Mouse (Mus musculus): ENCODE measurements around the gene Gtf2f1. TPM values are rescaled to one million over a fixed set of nuclear protein-coding genes. Genes with fewer than 3 reads are reported as not detected.

Gene Gtf2f1
- total and polyA plus RNA-seq, 2 experiments from 2014 or later, result 28.8 to 63.5 TPM

- no peak overlapping the region for H3K4me3 ChIP-seq (ENCODE audit: low read length)
- no peaks in the 10 kb centered on the region for H3K9me3 ChIP-seq (ENCODE audit: low read length)
- H3K27me3 ChIP-seq (ENCODE audit: insufficient read depth, low read length), result no peaks in the 10 kb centered on the region
- peaks cover 10% of the 10 kb centered on the region for H3K36me3 ChIP-seq (ENCODE audit: insufficient read depth, low read length)
- TF ChIP-seq CTCF (IDR thresholded peaks at IDR 0.05; ENCODE audit: low read depth), result peak; percentile 41
- DNase-seq (ENCODE audit: low spot score) (no peak), ATAC-seq (no peak)
- H3K27ac ChIP-seq, result no peak overlapping the region
- no peak overlapping the region for H3K9ac ChIP-seq (replicated peaks; ENCODE audit: low read length)
- H3K4me1 ChIP-seq (ENCODE audit: insufficient read depth, low read length), result peaks cover 6% of the 10 kb centered on the region
- H3K4me2 ChIP-seq (ENCODE audit: low read depth, low read length), result no peak overlapping the region
- WGBS, result 80% methylated on average over 7 of the region's 7 CpGs
Observed at GRCm38 (mm10) chr17:56988441-56988840, 22.6 kb downstream of the Gtf2f1 start.

- Histone ChIP-seq H3K9ac (replicated peaks; ENCODE audit: low read length) (no peak overlapping the region), H3K9me3 (ENCODE audit: low read length) (no peaks in the 10 kb centered on the region), H3K36me3 (ENCODE audit: insufficient read depth, low read length) (no peaks in the 10 kb centered on the region), H3K4me3 (ENCODE audit: low read length) (no peak overlapping the region), H3K4me1 (ENCODE audit: insufficient read depth, low read length) (peaks cover 6% of the 10 kb centered on the region), H3K27me3 (ENCODE audit: insufficient read depth, low read length) (no peaks in the 10 kb centered on the region), H3K4me2 (ENCODE audit: low read depth, low read length) (no peak overlapping the region), H3K27ac (no peak overlapping the region)
- 79% methylated on average over 3 of the region's 3 CpGs for WGBS
- DNase-seq (ENCODE audit: low spot score) (no peak), ATAC-seq (no peak)
- no peak for TF ChIP-seq CTCF (IDR thresholded peaks at IDR 0.05; ENCODE audit: low read depth)
Observed at GRCm38 (mm10) chr17:56986105-56986805, 24.8 kb downstream of the Gtf2f1 start.

GRCm38 (mm10) chr17:56985656-56986055, 25.4 kb downstream of the Gtf2f1 start:
- ATAC-seq (no peak), DNase-seq (ENCODE audit: low spot score) (no peak)
- H3K4me2 ChIP-seq (ENCODE audit: low read depth, low read length), result no peak overlapping the region
- H3K27ac ChIP-seq, result no peak overlapping the region
- H3K9ac ChIP-seq (replicated peaks; ENCODE audit: low read length), result no peak overlapping the region
- no peak for TF ChIP-seq CTCF (IDR thresholded peaks at IDR 0.05; ENCODE audit: low read depth)
- H3K4me3 ChIP-seq (ENCODE audit: low read length), result no peak overlapping the region
- no peaks in the 10 kb centered on the region for H3K9me3 ChIP-seq (ENCODE audit: low read length)
- peaks cover under 1% of the 10 kb centered on the region; the same call in 1 of the 2 replicates for H3K4me1 ChIP-seq (ENCODE audit: insufficient read depth, low read length)
- no peaks in the 10 kb centered on the region for H3K36me3 ChIP-seq (ENCODE audit: insufficient read depth, low read length)
- no peaks in the 10 kb centered on the region for H3K27me3 ChIP-seq (ENCODE audit: insufficient read depth, low read length)
- 84% methylated on average over 3 of the region's 3 CpGs for whole genome bisulfite sequencing

- no peak for TF ChIP-seq CTCF (IDR thresholded peaks at IDR 0.05; ENCODE audit: low read depth)
- 87% methylated on average over 9 of the region's 9 CpGs for WGBS
- DNase-seq (ENCODE audit: low spot score), result no peak
Observed at GRCm38 (mm10) chr17:56984886-56985285, 26.2 kb downstream of the Gtf2f1 start.

GRCm38 (mm10) chr17:56982013-56982412, 29.1 kb downstream of the Gtf2f1 start, which contains the start of gene Acer1:
Gene Acer1 (minus strand): TSS chr17:56982126.
- Histone ChIP-seq H3K4me3 (ENCODE audit: low read length) (no peak within 1 kb of the TSS), H3K36me3 (ENCODE audit: insufficient read depth, low read length) (no peaks in the 10 kb centered on the region), H3K27me3 (ENCODE audit: insufficient read depth, low read length) (no peaks in the 10 kb centered on the region), H3K9me3 (ENCODE audit: low read length) (no peaks in the 10 kb centered on the region), H3K27ac (no peak within 1 kb of the TSS), H3K9ac (replicated peaks; ENCODE audit: low read length) (no peak within 1 kb of the TSS), H3K4me2 (ENCODE audit: low read depth, low read length) (no peak within 1 kb of the TSS), H3K4me1 (ENCODE audit: insufficient read depth, low read length) (no peaks in the 10 kb centered on the region)
- no peak for TF ChIP-seq CTCF (IDR thresholded peaks at IDR 0.05; ENCODE audit: low read depth)
- ATAC-seq (no peak), DNase-seq (ENCODE audit: low spot score) (no peak)
- WGBS, result 79% methylated on average over 5 of the region's 5 CpGs

More at GRCm38 (mm10) chr17:56984886-56985285, 26.2 kb downstream of the Gtf2f1 start:
- H3K4me1 ChIP-seq (ENCODE audit: insufficient read depth, low read length), result no peaks in the 10 kb centered on the region
- no peak overlapping the region for H3K4me2 ChIP-seq (ENCODE audit: low read depth, low read length)
- H3K9ac ChIP-seq (replicated peaks; ENCODE audit: low read length), result no peak overlapping the region
- H3K36me3 ChIP-seq (ENCODE audit: insufficient read depth, low read length), result no peaks in the 10 kb centered on the region
- no peaks in the 10 kb centered on the region for H3K27me3 ChIP-seq (ENCODE audit: insufficient read depth, low read length)
- no peak for ATAC-seq
- no peaks in the 10 kb centered on the region for H3K9me3 ChIP-seq (ENCODE audit: low read length)
- no peak overlapping the region for H3K4me3 ChIP-seq (ENCODE audit: low read length)
- H3K27ac ChIP-seq, result no peak overlapping the region

- ATAC-seq (no peak), DNase-seq (ENCODE audit: low spot score) (no peak)
- Histone ChIP-seq H3K27me3 (ENCODE audit: insufficient read depth, low read length) (no peaks in the 10 kb centered on the region), H3K36me3 (ENCODE audit: insufficient read depth, low read length) (no peaks in the 10 kb centered on the region), H3K9me3 (ENCODE audit: low read length) (no peaks in the 10 kb centered on the region), H3K4me2 (ENCODE audit: low read depth, low read length) (no peak overlapping the region), H3K27ac (no peak overlapping the region), H3K9ac (replicated peaks; ENCODE audit: low read length) (no peak overlapping the region), H3K4me3 (ENCODE audit: low read length) (no peak overlapping the region), H3K4me1 (ENCODE audit: insufficient read depth, low read length) (no peaks in the 10 kb centered on the region)
- 80% methylated on average over 7 of the region's 7 CpGs for WGBS
- no peak for TF ChIP-seq CTCF (IDR thresholded peaks at IDR 0.05; ENCODE audit: low read depth)
Observed at GRCm38 (mm10) chr17:56981049-56981448, 30.0 kb downstream of the Gtf2f1 start.

- Histone ChIP-seq H3K36me3 (ENCODE audit: insufficient read depth, low read length) (no peaks in the 10 kb centered on the region), H3K27me3 (ENCODE audit: insufficient read depth, low read length) (no peaks in the 10 kb centered on the region), H3K4me3 (ENCODE audit: low read length) (no peak overlapping the region), H3K4me2 (ENCODE audit: low read depth, low read length) (no peak overlapping the region), H3K27ac (no peak overlapping the region), H3K9ac (replicated peaks; ENCODE audit: low read length) (no peak overlapping the region), H3K4me1 (ENCODE audit: insufficient read depth, low read length) (no peaks in the 10 kb centered on the region), H3K9me3 (ENCODE audit: low read length) (no peaks in the 10 kb centered on the region)
- no peak for TF ChIP-seq CTCF (IDR thresholded peaks at IDR 0.05; ENCODE audit: low read depth)
- ATAC-seq (no peak), DNase-seq (ENCODE audit: low spot score) (no peak)
- WGBS, result 38% methylated on average over 7 of the region's 8 CpGs
Observed at GRCm38 (mm10) chr17:56979524-56979923, 31.6 kb downstream of the Gtf2f1 start.
